Mouse (Mus musculus) monocyte, adult 5-6 weeks (primary cell): ENCODE results near the gene Acsbg2. TPM values are rescaled to one million over a fixed set of nuclear protein-coding genes. Genes with fewer than 3 reads are reported as not detected.
"Not testable (repeated sequence)": the region's sequence is repeated elsewhere in the genome, so short reads cannot be mapped to it uniquely, and the experiment has no call there.

ENCODE experiments used
- ATAC-seq: fragments of 153-309, 156-312 bp; replicated peaks from 2 replicates; pipeline ENCODE4 v1.8.0; 2017; ENCODE audit warnings: mild to moderate bottlenecking; ENCODE audit not compliant: low TSS enrichment, insufficient number of reproducible peaks, severe bottlenecking, poor library complexity, low FRiP score
- total RNA-seq: library from RNA; stranded (forward); fragments of 200-1000, 200-491, 200-594 nt; gene quantifications from 3 replicates; pipeline ENCODE4 v1.2.3, GENCODE M21; 2017

Gene Acsbg2
- not detected in 3 replicates for total RNA-seq

DNA sequence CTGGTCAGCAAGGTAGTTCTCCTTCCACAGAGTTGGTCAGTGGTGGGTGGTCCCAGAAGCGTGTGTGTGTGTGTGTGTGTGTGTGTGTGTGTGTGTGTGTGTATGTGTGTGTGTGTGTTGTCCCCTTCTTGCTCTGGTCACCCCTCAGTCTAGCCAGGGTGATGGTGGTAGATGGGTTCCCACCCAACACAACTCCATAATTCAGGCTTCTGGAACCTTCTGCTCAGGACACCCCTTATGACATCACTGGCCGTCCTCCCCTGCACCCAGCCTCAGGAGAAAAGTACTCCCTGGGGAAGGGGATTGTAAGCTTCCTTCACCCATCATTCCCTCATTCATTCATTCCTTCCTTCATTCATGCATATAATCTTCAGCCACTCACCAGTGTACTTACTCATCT is at the start of gene Acsbg2:
TSS of gene Acsbg2 (minus strand) at position 211 of the 400 bp plus-strand sequence.
- ATAC-seq: no peak

DNA sequence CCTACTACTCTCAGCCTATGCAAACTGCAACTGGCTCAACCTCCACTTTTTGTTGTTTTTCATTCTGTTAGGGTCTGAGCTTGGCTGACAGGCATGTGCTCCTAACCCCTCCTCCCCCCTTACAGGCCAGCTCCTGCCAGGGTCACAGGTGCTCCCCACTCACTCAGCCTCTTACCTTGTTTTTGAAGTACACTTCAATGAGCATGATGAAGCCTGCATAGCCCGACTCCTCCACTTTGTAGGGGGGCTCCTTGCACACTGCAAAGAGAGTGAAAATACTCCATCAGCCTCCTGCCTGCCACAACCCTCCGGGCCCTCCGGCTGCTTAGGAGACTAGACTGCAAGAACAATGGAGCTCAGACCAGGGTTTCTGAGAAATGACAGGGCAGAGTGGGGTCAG is 45.5 kb upstream of the Acsbg2 start:
- no peak for ATAC-seq

DNA sequence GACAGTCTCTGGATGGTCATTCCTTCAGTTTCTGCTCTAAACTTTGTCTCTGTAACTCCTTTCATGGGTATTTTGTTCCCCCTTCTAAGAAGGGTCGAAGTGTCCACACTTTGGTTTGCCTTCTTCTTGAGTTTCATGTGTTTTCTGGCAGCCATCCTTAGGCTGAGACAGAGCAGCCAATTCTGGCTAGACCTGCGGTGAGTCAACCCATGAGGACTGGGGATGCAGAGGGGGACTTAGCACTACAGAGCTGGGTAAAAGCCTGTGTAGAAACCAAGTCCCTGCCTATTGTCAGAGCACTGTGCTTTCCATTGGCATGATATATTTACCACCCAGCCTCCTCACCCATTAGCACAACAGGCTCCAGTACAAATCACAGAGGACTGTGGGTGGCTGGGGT is 42.9 kb upstream of the Acsbg2 start:
- no peak for ATAC-seq

DNA sequence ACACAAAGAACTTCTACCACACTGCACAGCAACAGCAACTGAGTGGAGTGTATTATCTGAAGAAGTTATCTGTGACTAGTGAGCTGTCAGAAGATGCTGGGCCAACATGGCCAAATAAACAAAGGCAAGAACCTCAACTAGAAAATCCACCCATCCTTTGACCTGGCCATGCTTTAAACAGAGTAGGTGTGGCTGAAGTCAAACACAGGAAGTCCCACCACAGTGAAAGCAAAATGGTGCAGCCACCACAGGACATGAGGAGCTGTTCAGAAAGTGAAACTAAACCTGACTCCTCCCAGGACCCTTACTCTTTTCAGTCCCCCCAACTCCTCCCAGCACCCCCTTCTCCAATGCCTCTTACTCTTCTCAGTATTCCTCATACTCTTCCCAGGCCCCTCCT is 39.2 kb upstream of the Acsbg2 start:
- ATAC-seq: no peak

DNA sequence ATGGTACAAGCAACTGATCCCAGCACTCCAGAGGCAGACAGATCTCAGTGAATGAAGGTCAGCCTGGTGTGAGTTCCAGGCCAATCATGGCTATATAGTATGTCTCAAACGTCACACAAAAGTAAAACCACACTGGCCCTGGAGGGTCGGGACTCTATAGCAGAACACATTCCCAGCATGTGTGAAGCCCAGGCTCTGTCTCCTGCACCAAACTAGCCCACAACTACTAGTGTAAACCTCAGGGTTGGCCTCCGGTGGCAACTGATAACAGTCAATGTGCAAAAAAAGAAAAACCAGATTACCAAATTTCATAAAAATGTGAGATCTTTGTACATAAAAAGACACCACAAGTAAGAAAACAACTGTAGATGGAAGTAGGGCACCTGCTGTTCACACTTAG is 38.8 kb upstream of the Acsbg2 start:
- no peak for ATAC-seq

DNA sequence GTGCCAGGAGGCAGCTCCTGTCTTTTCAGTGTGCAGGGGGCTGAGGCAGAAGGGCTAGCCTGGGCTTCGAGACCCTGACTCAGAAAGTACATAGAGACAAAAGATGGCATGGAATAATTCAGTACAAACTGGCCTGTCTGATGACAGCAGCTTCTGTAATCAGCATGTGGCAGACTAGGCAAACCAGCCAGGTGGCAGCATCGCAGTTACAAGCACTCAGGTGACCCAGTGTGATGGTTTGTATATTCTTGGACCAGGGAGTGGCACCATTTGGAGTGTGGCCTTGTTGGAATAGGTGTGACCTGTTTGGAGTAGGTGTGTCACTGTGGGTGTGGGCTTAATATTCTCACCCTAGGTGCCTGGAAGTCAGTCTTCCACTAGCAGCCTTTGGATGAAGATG is 35.5 kb upstream of the Acsbg2 start:
- ATAC-seq: not testable (repeated sequence)

DNA sequence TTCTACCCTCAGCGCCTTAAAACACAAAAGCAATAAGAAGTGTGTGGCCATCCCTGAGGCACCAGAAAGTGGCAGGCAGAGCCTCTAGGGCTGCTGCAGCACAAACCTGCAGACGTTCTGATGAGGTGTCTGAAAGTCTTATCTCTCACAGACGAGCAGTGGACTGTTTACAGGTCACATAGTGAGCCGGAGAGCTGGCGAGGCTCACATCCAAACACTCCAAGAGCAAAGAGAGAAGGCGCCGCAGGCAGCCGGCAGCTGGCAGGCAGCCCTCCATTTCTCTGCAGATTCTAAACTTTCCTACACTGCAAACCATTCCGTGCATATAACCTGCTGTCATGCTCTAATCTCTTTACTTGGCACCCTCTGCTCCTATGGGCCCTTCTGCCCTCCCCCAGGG is 33.6 kb upstream of the Acsbg2 start:
- no peak for ATAC-seq

DNA sequence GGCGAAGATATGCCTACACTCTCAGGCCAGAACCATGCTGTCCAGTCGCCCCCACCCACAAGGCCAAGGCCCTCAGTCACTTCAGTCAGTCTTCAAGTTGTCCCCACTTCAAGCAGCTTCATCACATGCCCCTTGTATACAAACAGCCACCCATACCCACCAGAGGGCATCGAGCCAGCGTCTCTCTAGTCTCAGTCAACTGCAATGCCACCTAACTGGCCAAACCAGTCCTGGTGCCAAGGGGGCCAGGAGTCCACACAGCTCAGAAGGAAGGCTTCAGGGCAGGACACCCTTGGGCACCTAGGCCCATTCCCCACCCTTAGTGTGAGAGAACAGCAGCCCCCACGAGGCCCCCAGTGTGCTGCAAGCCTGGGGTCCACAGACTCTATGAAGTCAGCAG is 32.8 kb upstream of the Acsbg2 start:
- no peak for ATAC-seq

DNA sequence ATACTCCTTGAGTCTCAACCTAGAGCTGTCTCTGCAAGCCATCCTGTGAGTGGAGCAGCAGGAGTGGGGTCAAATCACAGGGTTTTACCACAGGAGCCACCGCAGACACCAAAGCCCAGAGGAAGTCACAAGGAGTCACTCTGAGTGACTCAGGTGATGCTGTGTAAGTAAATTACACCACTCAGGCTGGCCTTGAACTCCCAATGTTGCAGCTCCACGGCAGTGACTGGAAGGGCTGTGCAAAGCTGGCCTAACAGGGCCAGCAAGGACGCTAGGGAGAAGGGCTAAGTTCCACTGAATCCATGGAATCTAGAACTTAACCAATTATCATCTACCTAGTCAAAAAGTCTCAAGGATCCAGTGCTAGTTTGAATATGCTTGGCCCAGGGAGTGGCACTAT is 31.9 kb upstream of the Acsbg2 start:
- ATAC-seq: no peak

DNA sequence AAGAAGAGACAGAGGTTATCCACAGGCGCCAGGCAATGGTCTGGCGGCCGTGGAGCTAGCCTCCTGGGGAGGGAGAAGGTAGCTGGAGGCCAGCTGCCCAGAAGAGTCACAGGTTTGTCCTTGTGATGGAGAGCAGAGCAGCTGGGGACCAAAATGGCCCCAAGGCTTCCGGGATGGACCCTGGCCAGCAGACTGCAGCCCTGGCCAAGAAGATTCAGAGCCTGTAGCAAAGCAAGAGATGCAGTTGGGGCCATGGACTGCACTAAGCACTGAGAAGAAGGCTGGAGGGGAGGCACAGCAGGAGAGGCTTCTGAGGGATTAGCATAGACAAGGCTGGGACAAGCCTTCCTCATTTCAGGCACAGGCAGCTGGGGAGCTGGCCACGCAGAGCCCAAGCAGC is 28.5 kb upstream of the Acsbg2 start:
- ATAC-seq: no peak

DNA sequence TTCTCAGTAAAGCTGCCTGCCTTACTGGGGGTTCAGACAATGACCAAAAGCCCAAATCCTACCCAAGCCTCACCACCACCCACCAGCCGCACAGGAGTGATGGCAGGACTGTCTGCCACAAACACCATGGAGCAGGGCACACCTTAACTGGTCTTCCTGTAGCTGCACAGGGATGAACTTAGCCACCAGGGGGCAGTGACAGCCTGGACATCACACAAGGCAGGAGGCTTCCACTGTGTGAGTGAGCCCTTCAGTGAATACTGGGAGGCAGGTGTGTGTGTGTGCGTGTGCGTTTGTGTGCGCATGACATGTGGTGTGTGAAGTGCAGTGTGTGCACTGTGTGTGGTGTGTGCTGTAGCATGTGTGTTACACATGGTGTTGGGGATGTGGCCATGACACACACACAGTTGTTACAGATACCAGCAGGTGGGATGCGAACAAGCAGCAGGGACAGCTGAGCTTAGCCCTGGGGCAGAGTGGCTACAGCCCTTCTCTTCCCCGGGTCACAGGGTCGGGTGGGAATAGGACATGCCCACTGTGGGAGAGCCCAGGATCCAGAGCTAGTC is 23.5 kb upstream of the Acsbg2 start:
- ATAC-seq: peak; percentile 57

DNA sequence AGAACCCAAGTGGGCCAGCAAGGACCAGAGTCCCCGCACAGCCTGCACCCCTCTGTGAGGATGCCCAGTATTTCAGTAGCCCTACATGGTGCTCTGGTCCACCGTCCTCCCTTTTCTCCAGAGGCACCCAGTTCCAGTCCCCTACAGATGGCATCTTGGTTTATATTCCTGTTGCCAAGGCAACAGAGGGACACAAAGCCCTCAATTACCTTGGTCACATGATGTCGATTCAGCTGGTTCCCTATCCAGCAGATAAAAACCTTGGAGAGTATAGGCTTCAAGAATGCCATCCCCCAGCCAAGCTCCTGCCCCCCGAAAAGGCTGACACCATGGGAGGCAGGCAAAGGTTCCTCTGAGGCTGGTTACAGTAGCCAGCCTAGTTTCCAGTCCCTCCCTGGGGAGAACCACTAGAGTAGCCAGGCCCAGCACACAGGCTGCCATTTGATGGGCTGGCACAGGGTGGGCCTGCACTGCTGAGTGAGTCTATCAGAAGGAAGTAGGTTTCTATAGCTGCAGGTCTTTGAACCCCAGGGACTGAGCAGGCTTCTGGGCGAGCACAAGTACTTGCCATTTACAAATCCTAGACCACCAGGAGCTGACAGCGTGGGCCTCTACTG is 22.4 kb upstream of the Acsbg2 start:
- ATAC-seq: no peak

DNA sequence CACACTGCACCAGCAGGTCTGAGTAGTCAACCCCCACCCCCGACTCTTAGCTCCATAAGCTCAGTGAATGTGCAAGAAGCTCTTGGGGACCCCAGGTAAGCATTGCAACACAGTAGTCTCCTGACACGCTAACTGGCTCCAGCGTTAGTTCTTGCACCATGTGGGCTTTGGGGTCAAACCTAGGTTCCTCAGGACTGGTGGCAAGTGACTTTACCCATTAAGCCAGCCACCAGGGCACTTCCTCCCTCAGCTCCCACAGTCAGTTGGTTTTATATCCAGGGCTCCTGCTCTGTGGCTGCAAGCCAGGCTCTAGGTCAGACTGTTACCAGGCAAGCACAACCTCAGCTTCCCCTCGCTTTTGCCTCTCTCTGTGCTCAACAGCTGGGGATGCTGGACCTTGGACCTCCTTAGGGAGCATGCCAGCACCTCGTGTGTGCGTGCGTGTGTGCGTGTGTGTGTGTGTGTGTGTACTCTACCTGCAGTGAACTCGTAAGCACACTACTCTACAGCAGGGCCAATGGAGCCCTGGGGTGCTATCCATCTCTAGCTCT is 21.2 kb upstream of the Acsbg2 start:
- no peak for ATAC-seq

DNA sequence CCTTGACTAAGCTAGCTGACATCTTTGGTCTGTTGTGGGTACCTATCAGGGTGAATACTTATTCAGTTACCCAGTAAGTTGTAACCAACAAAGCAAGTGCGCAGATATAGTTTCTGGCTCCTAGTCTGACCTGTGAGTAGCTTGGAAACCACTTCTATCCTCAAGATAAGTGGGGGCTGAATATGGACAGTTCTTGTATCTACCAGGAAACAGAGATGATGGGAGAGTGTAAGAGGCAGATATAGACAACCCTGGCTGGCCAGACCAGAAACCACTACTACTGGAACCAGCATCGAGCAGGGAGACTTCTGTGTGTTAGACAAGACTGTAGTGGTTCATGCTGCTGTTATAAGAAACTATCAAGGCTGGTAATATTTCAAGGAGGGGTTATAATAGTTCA is 15.8 kb upstream of the Acsbg2 start:
- ATAC-seq: no peak

DNA sequence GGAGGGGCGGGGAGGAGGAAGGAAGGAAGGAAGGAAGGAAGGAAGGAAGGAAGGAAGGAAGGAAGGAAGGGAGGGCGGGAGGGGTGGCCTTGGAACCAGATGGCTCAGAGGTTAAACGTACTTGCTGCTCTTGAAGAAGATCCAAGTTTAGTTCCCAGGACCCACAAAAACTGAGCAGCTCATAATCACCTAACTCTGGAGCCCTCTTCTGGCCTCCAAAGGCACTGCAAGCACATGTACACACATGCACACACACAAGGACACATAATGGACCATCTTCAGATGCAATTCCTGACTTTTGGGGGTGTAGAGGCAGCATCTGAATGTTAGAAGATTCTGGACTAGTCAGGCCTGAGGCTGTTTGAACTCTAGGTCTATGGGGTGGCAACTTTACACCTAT is 13.8 kb upstream of the Acsbg2 start:
- ATAC-seq: no peak

DNA sequence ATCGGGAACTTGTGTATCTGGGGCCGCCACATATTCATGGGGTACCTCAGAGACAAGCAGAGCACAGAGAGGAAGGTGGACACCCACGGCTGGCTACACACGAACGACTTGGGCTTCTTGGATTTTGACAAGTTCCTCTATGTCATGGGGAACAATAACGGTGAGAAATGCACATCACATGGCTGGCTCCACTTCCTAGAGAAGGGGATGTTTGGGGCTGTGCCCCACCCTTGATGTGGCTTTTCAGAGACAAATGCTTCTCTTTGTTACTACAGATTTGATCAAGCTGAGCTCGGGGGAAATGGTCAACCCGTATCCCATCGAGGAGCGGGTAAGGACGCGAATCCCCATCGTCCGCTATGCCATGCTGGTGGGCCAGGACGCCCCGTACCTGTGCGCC is 10.6 kb upstream of the Acsbg2 start:
- peak; percentile 51 for ATAC-seq

DNA sequence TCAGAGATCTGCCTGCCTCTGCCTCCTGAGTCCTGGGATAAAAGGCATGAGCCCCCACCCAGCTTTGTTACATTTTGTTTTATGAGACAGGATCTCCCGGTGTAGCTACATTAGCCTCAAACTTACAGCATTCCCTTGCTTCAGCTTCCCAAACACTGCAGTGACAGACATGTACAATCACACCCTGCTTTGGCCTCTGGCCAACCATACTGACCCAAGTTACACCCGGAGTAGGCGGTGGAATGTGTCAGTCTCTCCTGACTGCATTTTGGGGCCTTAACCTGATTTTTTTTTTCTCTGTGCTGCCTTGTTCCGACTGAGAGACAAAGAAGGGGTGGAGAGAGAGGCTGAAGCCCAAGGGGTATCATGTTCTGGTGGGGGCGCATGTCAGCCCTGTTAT is 10.1 kb upstream of the Acsbg2 start:
- no peak for ATAC-seq

DNA sequence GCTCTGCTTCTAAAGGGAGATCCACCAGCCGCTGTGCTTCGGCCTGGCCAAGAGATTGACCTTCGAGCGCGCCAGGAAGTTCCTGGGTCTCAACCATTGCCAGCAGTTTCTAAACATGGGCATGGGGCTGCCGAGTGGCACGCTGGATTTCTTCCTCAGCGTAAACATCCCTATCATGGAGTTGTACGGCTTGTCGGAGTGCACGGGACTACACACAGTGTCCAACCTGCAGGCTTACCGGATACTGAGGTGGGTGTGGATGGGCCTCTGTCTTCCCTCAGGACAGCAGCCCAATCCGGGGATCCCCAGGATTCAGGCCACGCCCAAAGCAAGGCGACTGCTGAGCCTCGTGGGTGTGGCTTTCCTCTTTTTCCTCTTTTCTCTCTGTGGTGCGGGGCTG is 9.4 kb upstream of the Acsbg2 start:
- peak; percentile 28; the same call in 1 of the 2 replicates for ATAC-seq

DNA sequence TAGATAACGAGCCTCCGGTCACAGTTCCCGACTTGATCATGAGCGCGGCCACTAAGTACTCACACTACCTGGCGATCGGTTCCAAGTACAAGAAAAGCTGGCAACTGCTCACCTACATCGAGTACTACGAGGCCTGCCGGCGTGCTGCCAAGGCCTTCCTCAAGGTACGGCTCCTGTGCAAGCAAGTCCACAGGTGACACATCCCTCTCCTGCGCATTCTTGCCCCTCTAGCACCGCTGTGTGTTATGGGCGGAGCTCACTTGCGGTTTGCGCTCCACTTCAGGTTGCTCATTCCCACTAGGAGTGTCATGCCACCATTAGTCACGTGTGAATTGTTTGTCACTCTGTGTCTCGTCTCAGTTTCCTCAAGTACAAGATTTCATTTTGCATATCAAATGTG is 3.2 kb upstream of the Acsbg2 start:
- no peak for ATAC-seq

DNA sequence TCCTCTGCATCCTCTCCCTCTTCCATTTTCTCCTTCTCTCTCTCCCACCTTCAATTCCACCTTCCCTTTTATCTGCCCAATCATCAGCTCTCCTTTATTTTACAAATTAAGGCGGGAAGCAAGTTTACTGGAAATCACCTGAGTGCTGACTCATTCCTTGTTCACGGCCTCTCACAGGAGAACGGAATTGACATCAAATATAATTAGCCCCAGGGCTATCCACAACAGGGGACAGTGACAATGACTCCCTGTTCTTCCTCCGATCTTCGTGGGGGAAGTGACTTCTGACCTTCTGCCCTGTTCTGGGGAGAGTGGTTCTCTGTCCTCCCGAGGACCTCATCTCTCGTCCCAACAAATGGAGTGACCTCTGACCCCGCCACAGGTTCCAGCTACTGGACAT is 2.7 kb upstream of the Acsbg2 start:
- ATAC-seq: no peak

DNA sequence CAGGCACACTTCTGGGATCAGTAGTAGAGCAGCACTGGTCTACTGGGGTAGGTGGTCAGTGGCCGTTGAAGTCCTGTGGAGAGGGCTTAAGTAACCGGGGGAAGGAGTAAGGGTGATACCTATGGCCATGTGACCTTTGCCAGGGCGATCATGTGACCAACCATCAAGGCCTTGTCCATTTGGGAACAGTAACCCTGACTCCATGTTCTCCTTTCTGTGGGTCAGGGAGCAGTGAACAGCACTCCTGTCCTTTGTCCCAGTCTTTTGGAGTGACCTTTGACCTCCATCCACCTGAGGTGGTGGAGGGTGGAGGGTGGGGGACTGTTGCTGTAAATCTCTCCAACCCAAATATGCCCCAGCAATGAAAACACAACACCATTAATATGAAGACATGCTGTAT is 2.2 kb upstream of the Acsbg2 start:
- ATAC-seq: no peak
